Mouse (Mus musculus): ENCODE data around the gene Pappa2.

The Pappa2 gene

DNA sequence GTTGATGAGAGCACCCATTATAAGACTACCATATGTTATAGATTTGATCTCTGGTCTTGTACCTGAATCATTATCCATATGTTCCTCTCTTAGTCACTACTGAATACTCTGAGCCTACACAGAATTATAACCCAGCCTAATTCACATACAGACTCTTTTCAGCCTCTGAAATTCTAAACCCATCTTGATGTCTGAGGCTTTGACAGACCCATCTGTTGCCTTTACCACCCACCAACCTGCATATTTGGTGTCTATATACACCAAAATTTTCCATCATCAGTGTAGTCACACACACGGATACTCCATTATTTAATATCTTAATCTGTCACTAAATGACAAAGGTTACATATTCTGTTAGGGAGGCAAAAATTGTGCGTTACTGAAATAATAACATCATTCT is 69.6 kb downstream of the Pappa2 start:
- DNase-seq (ENCODE audit: low read depth, low spot score), result no peak

DNA sequence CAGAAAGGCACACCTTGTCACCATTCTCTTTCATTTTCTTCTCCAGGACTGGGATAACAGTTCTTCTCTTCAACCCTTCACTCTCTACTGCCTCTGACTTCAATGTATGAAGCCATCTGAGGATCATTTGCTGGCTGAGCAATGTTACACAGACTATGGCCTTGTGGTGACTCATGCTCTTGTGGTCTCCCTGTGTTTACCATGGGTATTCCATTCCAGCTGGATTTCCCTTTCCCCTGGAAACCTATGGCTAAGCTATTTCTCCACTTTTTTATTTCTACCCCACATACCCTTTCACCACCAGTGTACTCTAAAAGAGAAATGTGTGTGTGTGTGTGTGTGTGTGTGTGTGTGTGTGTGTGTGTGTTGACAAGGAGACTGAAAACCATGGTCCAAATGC is 83.0 kb downstream of the Pappa2 start:
- no peak for DNase-seq (ENCODE audit: low read depth, low spot score)

DNA sequence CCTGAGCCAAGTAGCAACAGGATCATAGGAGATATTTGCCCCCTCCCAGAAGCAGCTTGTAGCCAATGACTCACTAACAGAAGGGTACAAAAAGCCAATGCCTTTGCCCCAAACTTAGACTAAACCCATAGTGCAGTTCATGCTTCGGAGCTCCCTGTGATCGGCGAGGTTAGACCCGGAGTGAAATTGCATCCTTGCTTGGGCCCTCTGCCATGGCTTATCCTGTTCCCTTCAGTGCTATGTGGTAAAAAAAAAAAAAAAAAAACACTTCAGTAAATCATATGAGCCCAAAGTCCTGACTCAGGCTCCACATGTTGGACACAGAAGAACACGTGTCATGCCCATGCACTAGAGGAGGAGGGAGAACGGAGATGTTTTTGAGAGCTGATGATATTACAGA is 85.8 kb downstream of the Pappa2 start:
- DNase-seq (ENCODE audit: low read depth, low spot score), result no peak

DNA sequence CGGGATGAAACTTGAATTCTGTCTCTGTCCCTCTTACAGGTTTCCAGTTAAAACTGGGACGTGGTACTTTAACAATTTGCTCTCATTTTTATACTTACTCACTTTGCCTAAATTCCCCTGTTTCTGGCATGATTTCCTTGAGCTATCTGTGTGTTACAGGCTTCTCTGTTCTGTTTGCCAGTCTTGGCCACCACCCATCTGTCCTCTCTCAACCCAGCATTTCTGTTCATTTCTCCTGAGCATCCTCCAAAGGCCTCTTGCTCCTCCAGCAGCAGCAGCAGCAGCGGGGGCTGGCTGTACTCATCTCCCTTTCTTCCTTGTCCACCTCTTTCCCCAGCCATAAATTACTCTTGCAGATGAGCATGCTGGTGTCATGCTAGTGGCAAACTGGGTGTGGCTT is 104.8 kb downstream of the Pappa2 start:
- DNase-seq (ENCODE audit: low read depth, low spot score), result no peak

DNA sequence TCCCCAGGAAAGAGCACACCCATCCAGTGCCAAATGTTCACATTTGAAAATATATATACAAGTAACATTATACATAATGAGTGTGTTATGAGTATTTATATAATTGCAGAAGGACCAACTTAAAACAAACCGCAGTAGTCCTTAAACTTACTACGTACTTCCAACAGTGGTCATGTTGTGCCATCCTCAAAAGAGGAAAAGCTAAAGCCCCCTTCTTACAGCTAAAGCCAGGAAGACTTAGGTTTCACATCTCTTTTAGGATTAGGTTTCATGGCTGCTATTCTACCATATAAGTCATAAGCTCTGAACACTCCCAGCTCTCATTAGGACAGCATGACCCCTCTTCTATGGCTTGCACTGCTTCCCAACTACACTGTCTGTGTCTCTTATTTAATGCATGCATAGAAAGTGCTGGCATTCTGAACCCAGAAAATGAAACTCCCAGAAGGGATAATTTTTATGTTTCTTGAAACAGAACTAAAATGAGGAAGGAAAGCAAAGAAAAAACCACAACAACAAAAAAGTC is 105.7 kb downstream of the Pappa2 start:
- no peak for DNase-seq (ENCODE audit: low read depth, low spot score)

DNA sequence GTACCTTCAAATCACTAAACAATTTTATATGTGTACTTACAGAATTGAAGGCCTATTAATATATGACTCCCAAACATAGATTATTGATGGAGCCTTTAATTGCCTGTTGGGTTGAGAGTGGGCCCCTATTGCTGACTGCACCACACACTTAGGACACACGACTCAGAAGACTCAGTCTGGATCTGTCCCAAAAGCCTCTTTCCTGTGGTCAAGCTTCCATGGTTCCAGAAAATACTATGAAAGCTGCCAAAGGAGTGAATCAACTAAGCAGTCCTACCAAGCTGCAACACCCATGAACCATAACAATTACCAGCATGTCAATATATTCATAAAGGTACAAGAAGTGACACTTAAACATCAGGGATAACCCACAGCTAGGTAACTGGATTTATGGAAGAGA is 106.7 kb downstream of the Pappa2 start:
- no peak for DNase-seq (ENCODE audit: low read depth, low spot score)

DNA sequence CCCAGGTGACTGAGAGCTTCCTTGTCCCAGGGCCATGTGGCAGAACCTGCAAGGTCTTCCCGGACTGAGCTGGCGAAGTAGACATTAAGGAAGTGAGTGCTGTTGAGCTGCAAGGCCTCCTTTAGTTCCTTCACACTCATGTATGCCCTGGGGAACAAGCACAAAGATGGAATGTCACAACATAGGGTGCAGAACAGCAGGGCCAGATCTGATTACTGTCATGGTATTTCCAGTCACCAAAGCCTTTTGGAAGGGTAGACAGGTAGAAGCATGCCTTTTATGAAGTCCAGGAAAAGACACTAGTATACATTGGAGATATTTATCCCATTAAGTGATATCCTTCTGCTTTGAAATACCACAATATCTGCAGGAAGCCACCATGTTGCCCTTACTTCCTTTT is 108.9 kb downstream of the Pappa2 start:
- DNase-seq (ENCODE audit: low read depth, low spot score), result no peak

DNA sequence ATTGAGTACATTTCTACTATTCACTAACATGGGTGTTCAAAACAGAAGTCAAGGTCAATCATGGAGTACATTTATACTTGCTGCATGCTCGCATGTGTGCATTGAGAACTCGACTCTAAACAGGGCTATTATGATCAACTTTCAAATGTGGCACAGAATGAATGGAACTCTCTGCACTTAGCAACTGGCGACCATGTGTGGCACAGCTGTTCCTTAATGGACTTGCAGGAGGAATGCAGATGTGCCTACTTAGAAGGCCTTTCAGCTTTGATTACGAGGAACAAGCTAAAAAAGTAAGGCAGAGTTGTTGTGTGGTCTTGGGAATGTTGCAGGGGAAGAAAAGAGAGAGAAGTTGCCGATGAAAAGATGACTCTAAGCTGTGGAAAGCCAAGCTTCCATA is 120.1 kb downstream of the Pappa2 start:
- no peak for DNase-seq (ENCODE audit: low read depth, low spot score)

DNA sequence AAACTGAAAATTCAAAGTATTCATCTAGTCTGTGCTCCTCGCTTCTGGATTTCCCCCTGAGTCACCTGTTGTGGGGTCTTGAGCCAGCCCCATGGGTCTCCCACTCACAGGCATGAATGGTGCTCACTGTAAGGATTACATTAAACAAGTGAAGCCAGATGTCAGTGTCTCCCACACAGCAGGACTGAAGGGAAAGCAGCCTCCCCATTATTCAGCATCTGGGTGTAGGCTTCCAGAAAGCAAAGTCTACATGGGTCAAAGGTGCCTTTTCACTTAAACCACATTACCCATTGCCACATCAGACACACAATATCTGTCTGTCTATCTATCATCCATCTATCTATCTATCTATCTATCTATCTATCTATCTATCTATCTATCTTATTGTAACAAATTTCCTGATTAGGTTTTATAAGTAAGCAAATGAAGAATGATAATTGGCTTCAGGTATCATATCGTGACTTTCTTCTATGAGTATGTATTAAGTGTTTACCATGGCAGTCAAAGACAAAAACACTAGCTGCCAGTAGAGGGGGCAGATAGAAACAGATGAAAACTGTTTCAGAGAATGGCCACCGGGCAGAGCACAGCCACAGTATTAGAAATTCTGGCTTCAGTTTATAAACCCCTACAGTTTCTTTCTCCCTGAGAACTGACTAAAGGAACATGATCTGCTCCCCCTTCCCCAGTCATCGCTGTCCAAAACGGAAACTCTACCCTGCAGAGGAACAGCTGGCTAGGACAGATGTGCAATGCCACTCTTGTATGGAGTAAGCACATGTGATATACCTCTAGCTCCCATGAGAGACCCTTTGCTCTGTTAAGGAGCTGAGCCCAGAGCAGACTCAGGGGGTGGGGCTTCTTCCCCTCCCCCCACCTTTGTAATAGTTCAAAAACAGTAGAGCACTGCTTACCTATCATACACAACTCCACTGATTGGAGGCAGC is 126.1 kb downstream of the Pappa2 start:
- no peak for DNase-seq (ENCODE audit: low read depth, low spot score)

DNA sequence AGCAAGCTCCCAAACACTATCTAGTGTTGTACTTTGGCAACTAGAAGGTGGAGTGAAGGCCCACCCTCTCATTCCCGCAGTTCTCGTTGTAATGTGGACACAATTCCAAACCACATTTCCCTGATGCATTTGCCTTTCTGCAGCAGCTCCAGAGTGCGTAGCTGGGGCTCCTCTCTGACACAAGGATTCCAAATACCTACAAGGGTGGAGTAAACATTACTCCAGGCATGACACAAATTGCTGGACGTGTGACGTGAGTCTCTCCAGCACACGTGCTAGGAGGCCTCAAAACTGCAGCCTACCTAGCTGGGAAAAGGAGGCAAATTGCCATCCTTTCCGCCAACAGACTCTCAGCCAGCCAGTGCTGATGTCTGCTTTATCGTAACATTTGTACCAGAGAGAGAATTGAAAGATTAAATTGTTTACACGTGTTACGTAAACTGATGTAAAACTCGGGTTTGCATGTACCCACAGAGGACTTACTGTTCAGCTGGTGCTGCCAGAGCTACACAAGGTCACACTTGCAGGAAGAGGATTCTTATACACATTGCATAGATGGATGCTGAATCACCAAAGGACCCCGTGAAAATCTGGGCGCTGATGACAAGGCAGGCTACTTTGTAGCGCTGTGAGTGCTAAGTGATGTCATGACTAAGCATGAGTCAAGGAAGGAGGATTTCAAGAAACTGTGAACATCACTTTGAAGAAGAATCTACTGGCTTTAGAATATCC is 127.3 kb downstream of the Pappa2 start:
- no peak for DNase-seq (ENCODE audit: low read depth, low spot score)

DNA sequence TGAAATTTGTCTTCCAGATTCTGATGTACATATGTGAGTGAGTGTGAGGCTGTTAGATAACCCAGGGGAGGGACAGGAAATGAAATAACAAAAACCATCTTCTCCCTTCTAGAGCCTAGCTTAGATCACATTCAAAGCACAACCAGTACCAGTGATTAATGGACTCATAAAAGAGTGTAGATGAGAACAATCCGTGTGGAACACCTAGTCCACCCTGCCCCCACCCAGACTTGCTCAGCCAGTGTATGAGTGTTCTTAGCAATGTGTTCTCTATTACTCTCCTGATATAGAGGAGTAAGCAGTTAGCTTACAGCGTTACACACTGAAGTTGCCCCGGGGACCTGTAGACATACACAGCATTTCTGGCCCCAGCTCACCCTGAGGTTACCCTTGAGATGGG is 129.8 kb downstream of the Pappa2 start:
- DNase-seq (ENCODE audit: low read depth, low spot score), result no peak

DNA sequence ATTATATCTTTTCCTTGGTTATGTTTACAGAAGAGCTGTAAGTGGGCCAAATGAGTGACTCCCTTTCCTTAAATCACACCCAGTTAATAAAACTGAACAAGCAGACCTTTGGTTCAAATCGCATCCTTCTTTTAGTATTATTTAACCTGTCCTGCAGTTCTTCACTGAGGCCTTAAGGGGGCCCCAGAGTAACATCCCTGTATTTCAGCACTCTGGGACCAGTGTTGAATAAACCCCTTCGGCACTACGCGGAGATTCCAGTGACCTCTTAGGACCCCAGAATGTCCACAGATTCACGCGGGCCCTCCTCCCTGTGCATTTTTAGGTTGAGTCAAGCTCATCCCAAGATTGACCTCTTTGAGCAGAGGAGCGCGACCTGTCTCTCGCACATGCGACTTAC is 135.7 kb downstream of the Pappa2 start:
- DNase-seq (ENCODE audit: low read depth, low spot score), result no peak

DNA sequence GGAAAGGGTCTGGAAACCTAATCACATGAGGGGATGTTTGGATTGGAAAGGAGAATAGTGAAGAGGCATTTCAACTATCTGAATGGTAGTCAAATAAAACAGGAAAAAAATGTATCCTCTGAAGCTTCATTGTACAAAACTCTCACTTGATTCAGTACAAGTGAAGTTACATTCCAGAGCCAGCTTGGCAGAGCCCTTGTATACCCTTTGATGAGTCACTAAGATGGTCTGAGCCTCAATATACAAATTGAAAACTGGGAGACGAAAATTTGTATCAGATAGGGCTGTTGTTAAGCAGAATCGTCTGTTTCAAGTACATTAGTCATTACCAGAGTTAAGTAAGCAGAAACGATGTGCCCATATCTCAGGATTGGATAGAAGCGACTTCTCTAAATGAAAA is 143.1 kb downstream of the Pappa2 start:
- no peak for DNase-seq (ENCODE audit: low read depth, low spot score)

DNA sequence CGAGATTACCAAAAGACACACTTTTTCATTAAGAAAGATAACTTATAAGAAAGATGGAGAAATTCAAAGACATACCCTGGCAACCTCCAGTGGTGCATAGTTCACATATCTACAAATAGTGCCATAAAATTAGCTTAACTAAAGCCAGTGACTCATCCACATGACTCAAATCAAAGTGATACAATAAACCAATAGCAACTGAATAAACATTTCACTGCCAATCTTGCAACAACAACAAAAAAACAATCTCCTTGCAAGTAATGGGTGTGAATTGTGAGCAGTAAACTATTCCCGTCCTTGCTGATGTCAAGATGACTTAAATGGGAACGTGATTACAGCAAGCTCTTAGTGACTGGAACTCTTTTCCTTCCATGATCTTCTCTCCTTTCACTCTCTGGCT is 150.1 kb downstream of the Pappa2 start:
- no peak for DNase-seq (ENCODE audit: low read depth, low spot score)

DNA sequence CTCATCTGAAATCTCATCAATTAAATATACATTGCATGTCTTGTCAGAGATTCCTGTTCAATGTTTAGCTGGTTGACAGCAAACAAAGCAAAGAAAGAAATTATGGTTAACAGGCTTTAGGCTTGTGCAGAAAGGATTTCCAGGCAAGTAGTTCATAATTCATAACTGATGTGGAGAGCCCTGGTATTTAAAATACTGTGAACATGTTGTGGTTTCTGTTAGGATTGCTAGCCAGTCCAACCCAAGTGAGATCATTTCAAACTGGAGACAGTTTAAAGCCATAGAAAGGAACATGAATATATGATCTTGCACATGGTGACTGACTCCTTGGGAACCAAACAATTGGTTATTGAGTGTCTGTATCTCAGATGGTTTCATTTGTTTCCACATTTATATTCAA is 152.4 kb downstream of the Pappa2 start:
- no peak for DNase-seq (ENCODE audit: low read depth, low spot score)

DNA sequence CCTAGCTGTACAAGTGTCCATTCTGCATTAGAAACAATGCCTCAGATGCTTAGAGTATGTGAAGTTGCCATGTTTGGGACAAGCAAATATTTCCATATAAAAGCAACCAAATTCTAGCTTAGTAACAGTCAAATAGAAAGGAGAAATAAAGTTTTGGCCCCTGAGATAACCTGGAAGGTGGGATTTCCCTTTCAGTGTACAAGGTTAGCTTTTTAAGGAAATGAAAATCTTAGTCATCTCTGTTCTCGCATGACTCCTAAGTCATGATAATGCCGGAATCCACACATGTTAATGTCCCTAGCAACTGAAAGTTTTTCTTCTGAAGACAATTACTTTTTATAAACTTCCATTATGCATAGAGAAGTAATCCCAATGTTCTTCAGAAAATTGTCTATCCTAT is 160.6 kb downstream of the Pappa2 start:
- DNase-seq (ENCODE audit: low read depth, low spot score), result no peak

DNA sequence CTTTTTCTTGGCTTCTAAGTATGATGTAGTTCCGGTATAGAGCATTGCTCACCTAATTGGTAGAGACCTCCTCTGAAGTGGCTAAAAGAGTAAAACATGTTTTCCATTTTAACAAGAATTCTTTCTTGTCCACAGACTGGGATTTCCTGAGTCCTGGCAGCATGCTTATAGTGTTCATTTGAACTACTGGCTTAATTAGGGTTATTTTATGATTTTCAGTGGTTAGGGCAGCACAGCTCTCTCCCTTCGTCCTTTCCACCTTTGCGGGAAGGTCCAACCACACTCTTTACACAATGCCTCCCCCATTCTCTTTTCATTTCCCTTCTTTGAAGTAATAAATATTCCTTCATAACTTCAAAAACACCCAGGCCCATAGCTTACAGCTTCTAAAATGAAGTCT is 163.8 kb downstream of the Pappa2 start:
- DNase-seq (ENCODE audit: low read depth, low spot score), result no peak

DNA sequence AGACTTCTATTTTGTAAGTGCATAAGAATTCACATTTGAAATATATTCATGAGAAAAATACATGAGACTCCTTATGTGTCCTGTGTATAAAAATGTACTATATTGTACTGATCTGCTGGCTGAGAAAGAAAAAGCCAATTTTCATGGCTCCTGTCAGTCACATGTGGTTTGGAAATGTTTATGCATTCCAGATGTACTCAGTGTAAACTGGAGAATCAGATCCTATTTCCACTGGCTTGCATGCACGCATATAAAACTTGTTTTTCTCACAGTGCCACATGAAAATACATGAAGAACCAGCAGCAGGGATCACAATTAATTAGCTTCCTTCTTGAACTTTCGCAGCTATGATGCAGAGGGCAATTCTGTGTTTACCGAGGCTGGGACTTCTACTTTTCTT is 168.4 kb downstream of the Pappa2 start:
- DNase-seq (ENCODE audit: low read depth, low spot score), result no peak

DNA sequence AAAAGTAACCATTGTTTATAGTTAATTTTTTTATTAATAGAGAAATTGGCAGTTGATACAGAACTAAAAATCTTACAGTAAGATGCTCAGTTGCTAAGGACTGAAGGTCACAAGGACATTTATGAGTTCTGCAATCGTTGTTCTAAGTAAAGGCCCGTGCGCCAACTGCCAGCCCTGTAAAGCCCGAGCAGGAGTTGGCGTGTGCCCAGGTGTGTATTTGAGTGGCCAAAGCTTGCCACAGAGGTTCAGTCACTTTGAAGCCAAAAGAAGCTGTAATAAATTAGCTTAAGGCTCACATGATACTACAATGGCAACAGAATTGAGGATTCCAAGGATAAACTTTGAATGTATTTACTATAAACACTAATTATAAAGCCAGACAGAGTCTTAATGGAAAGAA is 204.8 kb downstream of the Pappa2 start:
- no peak for DNase-seq (ENCODE audit: low read depth, low spot score)

DNA sequence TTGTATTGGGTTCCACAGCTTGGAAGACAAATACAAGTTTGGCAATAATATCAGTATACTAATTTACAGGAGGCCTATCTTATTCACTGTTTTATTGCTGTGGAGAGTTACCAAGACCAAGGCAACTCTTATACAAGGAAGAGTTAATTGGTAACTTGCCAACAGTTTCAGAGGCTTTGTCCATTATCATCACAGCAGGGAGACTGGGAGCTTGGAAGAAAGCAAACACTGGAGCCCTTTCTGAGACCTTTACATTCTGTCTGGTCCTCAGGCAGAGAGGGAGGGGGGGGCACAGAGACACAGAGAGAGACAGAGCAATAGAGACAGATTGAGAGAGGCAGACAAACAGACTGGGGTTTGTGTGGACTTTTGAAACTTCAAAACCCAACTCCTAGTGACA is 207.2 kb downstream of the Pappa2 start:
- DNase-seq (ENCODE audit: low read depth, low spot score), result no peak

DNA sequence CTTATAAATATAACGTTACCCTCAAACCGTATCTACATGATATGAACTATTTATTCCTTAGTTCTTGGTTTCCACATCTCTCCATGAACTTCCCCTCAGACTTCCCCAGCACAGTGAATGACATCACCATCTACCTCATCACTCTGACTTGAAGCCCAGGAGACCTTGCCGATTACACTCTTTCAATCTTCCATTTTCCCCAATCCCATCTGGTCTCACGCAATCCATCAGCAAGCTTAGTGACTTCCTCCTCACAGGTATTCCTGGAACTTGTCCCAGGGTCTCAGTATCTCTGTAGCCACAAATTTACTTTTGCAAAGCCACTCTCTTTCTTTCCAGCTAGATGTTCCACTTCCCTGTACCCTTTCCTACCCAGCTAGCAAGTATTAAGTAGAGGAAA is 209.5 kb downstream of the Pappa2 start:
- no peak for DNase-seq (ENCODE audit: low read depth, low spot score)

DNA sequence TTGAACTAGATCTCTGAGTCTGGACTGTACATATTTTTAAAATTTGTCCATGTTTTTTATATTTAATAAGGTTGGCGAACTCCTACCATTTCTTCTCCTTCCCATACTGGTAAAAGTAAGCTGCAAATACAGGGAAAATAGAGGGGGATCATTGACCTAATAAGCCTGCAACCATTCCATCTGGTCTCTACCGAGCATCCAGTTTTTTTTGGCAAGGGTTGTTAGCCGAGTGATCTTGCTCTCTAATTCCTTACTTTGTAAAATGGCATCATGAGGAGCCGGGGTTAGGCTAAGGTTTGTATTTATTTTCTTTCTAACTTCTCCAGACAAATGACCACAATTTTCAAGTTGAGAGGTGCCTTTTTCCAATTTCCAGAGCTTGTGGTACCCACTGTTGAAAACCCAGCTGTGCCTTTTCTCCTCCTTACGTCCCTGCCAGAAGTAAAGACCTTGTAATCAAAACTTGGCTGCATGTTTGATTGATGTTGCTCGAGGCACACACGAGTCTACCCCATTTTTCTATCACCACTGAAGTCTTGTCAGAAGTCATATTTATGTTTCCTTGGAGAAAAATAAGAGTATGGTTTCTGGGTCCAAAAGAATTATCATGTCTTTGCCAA is 210.1 kb downstream of the Pappa2 start:
- no peak for DNase-seq (ENCODE audit: low read depth, low spot score)
